Mouse (Mus musculus) thymus, adult 2 months (tissue): ENCODE measurements around the gene Fscn3.

Experiments
- CTCF ChIP-seq: fragments of 200-500 bp; IDR thresholded peaks from 2 replicates; pipeline ENCODE4 v1.5.1; 2012; ENCODE audit warnings: mild to moderate bottlenecking, control low read depth, low read length, moderate library complexity, borderline replicate concordance; ENCODE audit not compliant: control insufficient read depth, poor library complexity, insufficient read depth; ENCODE audit errors: extremely low read depth
- POLR2A ChIP-seq: fragments of 200-500 bp; IDR thresholded peaks from 2 replicates; pipeline ENCODE4 v1.6.1; 2012; ENCODE audit warnings: mild to moderate bottlenecking, low read length, control low read depth, moderate library complexity; ENCODE audit not compliant: control insufficient read depth, poor library complexity, insufficient read depth; ENCODE audit errors: extremely low read depth

DNA sequence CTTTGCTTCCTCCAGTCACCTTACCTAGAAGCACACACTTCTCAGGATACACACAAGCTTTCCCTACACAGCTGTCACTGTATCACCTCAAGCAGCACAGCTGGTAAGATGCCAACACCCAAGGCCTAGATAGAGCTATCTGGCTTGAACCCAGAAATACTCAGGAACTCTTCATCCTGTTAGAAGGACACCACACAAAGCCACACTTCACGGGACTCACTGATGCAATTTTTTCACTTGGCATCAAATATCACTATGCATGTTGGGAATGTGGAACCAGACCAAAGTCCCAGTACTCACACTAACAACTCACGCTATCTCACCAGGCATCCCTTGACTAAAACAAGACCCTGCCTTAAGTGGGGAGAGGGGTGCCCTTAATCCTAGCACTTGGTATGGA is 7.9 kb upstream of the Fscn3 start:
- TF ChIP-seq CTCF: no peak
- no peak for TF ChIP-seq POLR2A
